Mouse (Mus musculus): ENCODE data around the gene Smim15. TPM values are rescaled to one million over a fixed set of nuclear protein-coding genes. Genes with fewer than 3 reads are reported as not detected.

Gene Smim15
- polyA plus RNA-seq, 1 experiment from 2014 or later, result 32.2 TPM

- no peak for ATAC-seq (ENCODE audit: insufficient number of reproducible peaks, insufficient read depth, low FRiP score, low read depth)
- Histone ChIP-seq H3K4me2 (ENCODE audit: low read length) (no peak overlapping the region), H3K36me3 (ENCODE audit: control insufficient read depth, insufficient read depth, low read length) (no peaks in the 10 kb centered on the region), H3K9me3 (ENCODE audit: control insufficient read depth, low read length) (no peaks in the 10 kb centered on the region), H3K9ac (ENCODE audit: low read length) (no peak overlapping the region), H3K4me3 (ENCODE audit: control insufficient read depth in 1 of 2, insufficient read depth in 1 of 2, low read depth in 1 of 2, low read length in 2 of 2) (no peak overlapping the region), H3K27ac (replicated peaks in 1 of 2; ENCODE audit: control insufficient read depth in 1 of 2, insufficient read depth in 1 of 2, low read depth in 2 of 2, low read length in 2 of 2) (no peak overlapping the region), H3K4me1 (ENCODE audit: control insufficient read depth in 2 of 2, insufficient read depth in 2 of 2, low read length in 2 of 2) (no peaks in the 10 kb centered on the region), H3K27me3 (ENCODE audit: control insufficient read depth, insufficient read depth, low read length) (no peaks in the 10 kb centered on the region)
- 86% methylated on average over 11 of the region's 11 CpGs for WGBS
These were observed 19.3 kb downstream of the Smim15 start for GRCm38 (mm10) chr13:108063374-108064134.

GRCm38 (mm10) chr13:108064331-108064730 is 20.1 kb downstream of the Smim15 start:
- Histone ChIP-seq H3K9ac (ENCODE audit: low read length) (no peak overlapping the region), H3K36me3 (ENCODE audit: control insufficient read depth, insufficient read depth, low read length) (no peaks in the 10 kb centered on the region), H3K27ac (replicated peaks in 1 of 2; ENCODE audit: control insufficient read depth in 1 of 2, insufficient read depth in 1 of 2, low read depth in 2 of 2, low read length in 2 of 2) (no peak overlapping the region), H3K4me2 (ENCODE audit: low read length) (no peak overlapping the region), H3K4me3 (ENCODE audit: control insufficient read depth in 1 of 2, insufficient read depth in 1 of 2, low read depth in 1 of 2, low read length in 2 of 2) (no peak overlapping the region), H3K9me3 (ENCODE audit: control insufficient read depth, low read length) (no peaks in the 10 kb centered on the region), H3K4me1 (ENCODE audit: control insufficient read depth in 2 of 2, insufficient read depth in 2 of 2, low read length in 2 of 2) (no peaks in the 10 kb centered on the region), H3K27me3 (ENCODE audit: control insufficient read depth, insufficient read depth, low read length) (no peaks in the 10 kb centered on the region)
- ATAC-seq (ENCODE audit: insufficient number of reproducible peaks, insufficient read depth, low FRiP score, low read depth), result no peak
- WGBS, result 85% methylated on average over 6 of the region's 6 CpGs

GRCm38 (mm10) chr13:108066021-108066420 is 21.8 kb downstream of the Smim15 start:
- H3K4me2 ChIP-seq (ENCODE audit: low read length), result no peak overlapping the region
- no peaks in the 10 kb centered on the region for H3K4me1 ChIP-seq (ENCODE audit: control insufficient read depth in 2 of 2, insufficient read depth in 2 of 2, low read length in 2 of 2)
- no peaks in the 10 kb centered on the region for H3K36me3 ChIP-seq (ENCODE audit: control insufficient read depth, insufficient read depth, low read length)
- H3K27me3 ChIP-seq (ENCODE audit: control insufficient read depth, insufficient read depth, low read length), result no peaks in the 10 kb centered on the region
- H3K9ac ChIP-seq (ENCODE audit: low read length), result no peak overlapping the region
- H3K27ac ChIP-seq (replicated peaks in 1 of 2; ENCODE audit: control insufficient read depth in 1 of 2, insufficient read depth in 1 of 2, low read depth in 2 of 2, low read length in 2 of 2), result no peak overlapping the region
- H3K9me3 ChIP-seq (ENCODE audit: control insufficient read depth, low read length), result no peaks in the 10 kb centered on the region
- whole genome bisulfite sequencing, result 62% methylated on average over 2 of the region's 2 CpGs
- no peak overlapping the region for H3K4me3 ChIP-seq (ENCODE audit: control insufficient read depth in 1 of 2, insufficient read depth in 1 of 2, low read depth in 1 of 2, low read length in 2 of 2)
- no peak for ATAC-seq (ENCODE audit: insufficient number of reproducible peaks, insufficient read depth, low FRiP score, low read depth)

GRCm38 (mm10) chr13:108069151-108069550 is 24.9 kb downstream of the Smim15 start:
- no peak overlapping the region for H3K9ac ChIP-seq (ENCODE audit: low read length)
- no peak for ATAC-seq (ENCODE audit: insufficient number of reproducible peaks, insufficient read depth, low FRiP score, low read depth)
- 63% methylated on average over 4 of the region's 4 CpGs for WGBS

GRCm38 (mm10) chr13:108070171-108070570 is 25.9 kb downstream of the Smim15 start:
- 92% methylated on average over 10 of the region's 10 CpGs for WGBS
- no peak for ATAC-seq (ENCODE audit: insufficient number of reproducible peaks, insufficient read depth, low FRiP score, low read depth)
- H3K4me1 ChIP-seq (ENCODE audit: control insufficient read depth in 2 of 2, insufficient read depth in 2 of 2, low read length in 2 of 2), result no peaks in the 10 kb centered on the region
- H3K36me3 ChIP-seq (ENCODE audit: control insufficient read depth, insufficient read depth, low read length), result no peaks in the 10 kb centered on the region
- H3K4me3 ChIP-seq (ENCODE audit: control insufficient read depth in 1 of 2, insufficient read depth in 1 of 2, low read depth in 1 of 2, low read length in 2 of 2), result no peak overlapping the region
- H3K4me2 ChIP-seq (ENCODE audit: low read length), result no peak overlapping the region
- H3K27ac ChIP-seq (replicated peaks in 1 of 2; ENCODE audit: control insufficient read depth in 1 of 2, insufficient read depth in 1 of 2, low read depth in 2 of 2, low read length in 2 of 2), result no peak overlapping the region
- no peaks in the 10 kb centered on the region for H3K27me3 ChIP-seq (ENCODE audit: control insufficient read depth, insufficient read depth, low read length)
- no peaks in the 10 kb centered on the region for H3K9me3 ChIP-seq (ENCODE audit: control insufficient read depth, low read length)
- no peak overlapping the region for H3K9ac ChIP-seq (ENCODE audit: low read length)

More at GRCm38 (mm10) chr13:108069151-108069550, 24.9 kb downstream of the Smim15 start:
- Histone ChIP-seq H3K36me3 (ENCODE audit: control insufficient read depth, insufficient read depth, low read length) (no peaks in the 10 kb centered on the region), H3K4me1 (ENCODE audit: control insufficient read depth in 2 of 2, insufficient read depth in 2 of 2, low read length in 2 of 2) (no peaks in the 10 kb centered on the region), H3K27me3 (ENCODE audit: control insufficient read depth, insufficient read depth, low read length) (no peaks in the 10 kb centered on the region), H3K4me2 (ENCODE audit: low read length) (no peak overlapping the region), H3K27ac (replicated peaks in 1 of 2; ENCODE audit: control insufficient read depth in 1 of 2, insufficient read depth in 1 of 2, low read depth in 2 of 2, low read length in 2 of 2) (no peak overlapping the region), H3K9me3 (ENCODE audit: control insufficient read depth, low read length) (no peaks in the 10 kb centered on the region), H3K4me3 (ENCODE audit: control insufficient read depth in 1 of 2, insufficient read depth in 1 of 2, low read depth in 1 of 2, low read length in 2 of 2) (no peak overlapping the region)

- Histone ChIP-seq H3K9me3 (ENCODE audit: control insufficient read depth, low read length) (no peaks in the 10 kb centered on the region), H3K36me3 (ENCODE audit: control insufficient read depth, insufficient read depth, low read length) (no peaks in the 10 kb centered on the region), H3K9ac (ENCODE audit: low read length) (no peak overlapping the region), H3K4me3 (ENCODE audit: control insufficient read depth in 1 of 2, insufficient read depth in 1 of 2, low read depth in 1 of 2, low read length in 2 of 2) (no peak overlapping the region), H3K27ac (replicated peaks in 1 of 2; ENCODE audit: control insufficient read depth in 1 of 2, insufficient read depth in 1 of 2, low read depth in 2 of 2, low read length in 2 of 2) (no peak overlapping the region), H3K27me3 (ENCODE audit: control insufficient read depth, insufficient read depth, low read length) (no peaks in the 10 kb centered on the region), H3K4me2 (ENCODE audit: low read length) (no peak overlapping the region), H3K4me1 (ENCODE audit: control insufficient read depth in 2 of 2, insufficient read depth in 2 of 2, low read length in 2 of 2) (no peaks in the 10 kb centered on the region)
- WGBS, result 76% methylated on average over 6 of the region's 6 CpGs
- no peak for ATAC-seq (ENCODE audit: insufficient number of reproducible peaks, insufficient read depth, low FRiP score, low read depth)
These were observed 33.2 kb downstream of the Smim15 start for GRCm38 (mm10) chr13:108077476-108077875.

GRCm38 (mm10) chr13:108077901-108078300 is 33.7 kb downstream of the Smim15 start:
- Histone ChIP-seq H3K27ac (replicated peaks in 1 of 2; ENCODE audit: control insufficient read depth in 1 of 2, insufficient read depth in 1 of 2, low read depth in 2 of 2, low read length in 2 of 2) (no peak overlapping the region), H3K4me1 (ENCODE audit: control insufficient read depth in 2 of 2, insufficient read depth in 2 of 2, low read length in 2 of 2) (no peaks in the 10 kb centered on the region), H3K9me3 (ENCODE audit: control insufficient read depth, low read length) (no peaks in the 10 kb centered on the region), H3K27me3 (ENCODE audit: control insufficient read depth, insufficient read depth, low read length) (no peaks in the 10 kb centered on the region), H3K36me3 (ENCODE audit: control insufficient read depth, insufficient read depth, low read length) (no peaks in the 10 kb centered on the region), H3K9ac (ENCODE audit: low read length) (no peak overlapping the region), H3K4me3 (ENCODE audit: control insufficient read depth in 1 of 2, insufficient read depth in 1 of 2, low read depth in 1 of 2, low read length in 2 of 2) (no peak overlapping the region), H3K4me2 (ENCODE audit: low read length) (no peak overlapping the region)
- ATAC-seq (ENCODE audit: insufficient number of reproducible peaks, insufficient read depth, low FRiP score, low read depth), result no peak
- 79% methylated on average over 4 of the region's 4 CpGs for WGBS

- WGBS, result 97% methylated on average over 4 of the region's 4 CpGs
- ATAC-seq (ENCODE audit: insufficient number of reproducible peaks, insufficient read depth, low FRiP score, low read depth), result no peak
These were observed 39.8 kb downstream of the Smim15 start for GRCm38 (mm10) chr13:108084086-108084485.

More at GRCm38 (mm10) chr13:108084086-108084485, 39.8 kb downstream of the Smim15 start:
- Histone ChIP-seq H3K27me3 (ENCODE audit: control insufficient read depth, insufficient read depth, low read length) (no peaks in the 10 kb centered on the region), H3K27ac (replicated peaks in 1 of 2; ENCODE audit: control insufficient read depth in 1 of 2, insufficient read depth in 1 of 2, low read depth in 2 of 2, low read length in 2 of 2) (no peak overlapping the region), H3K4me1 (ENCODE audit: control insufficient read depth in 2 of 2, insufficient read depth in 2 of 2, low read length in 2 of 2) (no peaks in the 10 kb centered on the region), H3K4me2 (ENCODE audit: low read length) (no peak overlapping the region), H3K36me3 (ENCODE audit: control insufficient read depth, insufficient read depth, low read length) (no peaks in the 10 kb centered on the region), H3K9ac (ENCODE audit: low read length) (no peak overlapping the region), H3K9me3 (ENCODE audit: control insufficient read depth, low read length) (no peaks in the 10 kb centered on the region), H3K4me3 (ENCODE audit: control insufficient read depth in 1 of 2, insufficient read depth in 1 of 2, low read depth in 1 of 2, low read length in 2 of 2) (no peak overlapping the region)

Data from heart, embryonic 14.5 days (tissue).